Mouse (Mus musculus) liver, embryonic 14.5 days (tissue): Measurements from ENCODE around the gene Samd15.

Source experiments
- CTCF ChIP-seq: IDR thresholded peaks from 2 replicates; pipeline ENCODE4 v1.5.1; 2016; ENCODE audit warnings: antibody characterized with exemption, low read depth, control low read depth
- EP300 ChIP-seq: IDR thresholded peaks from 2 replicates; pipeline ENCODE4 v1.6.1; 2016; ENCODE audit warnings: antibody characterized with exemption, low read depth

- TF ChIP-seq EP300 (no peak), CTCF (no peak)
Measured at GRCm38 (mm10) chr12:87219362-87219761, 19.8 kb downstream of the Samd15 start.
